Mouse (Mus musculus) liver, adult 2 months (tissue): ENCODE measurements around the gene Prrt3. TPM values are rescaled to one million over a fixed set of nuclear protein-coding genes. Genes with fewer than 3 reads are reported as not detected.

Experiments
- DNase-seq: peaks from one replicate; pipeline ENCODE4 v3.0.0-alpha.2; 2011; ENCODE audit warnings: low read depth, low spot score; ENCODE audit errors: extremely low read depth
- H3K27ac ChIP-seq: fragments of 200-500 bp; replicated peaks from 2 replicates; pipeline ENCODE4 v1.5.1; 2012; ENCODE audit warnings: low read depth, mild to moderate bottlenecking, control low read depth, inconsistent platforms, low read length; ENCODE audit not compliant: insufficient read depth
- H3K27me3 ChIP-seq: fragments of 200-500 bp; 2 replicates; pipeline ENCODE4 v1.6.1; 2012; ENCODE audit warnings: mild to moderate bottlenecking, moderate library complexity, low read length, inconsistent platforms; ENCODE audit not compliant: control insufficient read depth, insufficient read depth
- H3K36me3 ChIP-seq: fragments of 200-500 bp; 2 replicates; pipeline ENCODE4 v1.6.1; 2012; ENCODE audit warnings: low read length, inconsistent platforms; ENCODE audit not compliant: control insufficient read depth, insufficient read depth
- H3K4me1 ChIP-seq: fragments of 200-500 bp; 2 replicates; pipeline ENCODE4 v1.6.1; 2011; ENCODE audit warnings: low read length; ENCODE audit not compliant: control insufficient read depth, insufficient read depth
- H3K4me3 ChIP-seq: fragments of 200-500 bp; 2 replicates; pipeline ENCODE4 v1.5.1; 2011; ENCODE audit warnings: low read depth, mild to moderate bottlenecking, control low read depth, low read length, moderate library complexity; ENCODE audit not compliant: insufficient read depth
- H3K79me2 ChIP-seq: fragments of 200-500 bp; 2 replicates; pipeline ENCODE4 v1.6.1; 2012; ENCODE audit warnings: inconsistent platforms, mild to moderate bottlenecking, low read length, moderate library complexity; ENCODE audit not compliant: control insufficient read depth, insufficient read depth
- H3K9ac ChIP-seq: fragments of 200-500 bp; 2 replicates; pipeline ENCODE4 v1.6.1; 2012; ENCODE audit warnings: low read depth, mild to moderate bottlenecking, control low read depth, inconsistent platforms, low read length
- CTCF ChIP-seq: fragments of 200-500 bp; IDR thresholded peaks from 2 replicates; pipeline ENCODE4 v1.5.1; 2011; ENCODE audit warnings: low read depth, low read length, control low read depth
- POLR2A ChIP-seq: fragments of 200-500 bp; IDR thresholded peaks from 2 replicates; pipeline ENCODE4 v1.6.1; 2011; ENCODE audit warnings: low read length, control low read depth; ENCODE audit not compliant: insufficient read depth; ENCODE audit errors: extremely low read depth
- WGBS: fragments of 180-500 bp; shearing (Covaris S2); methylation state at CpG from one replicate; pipeline ENCODE4 v1.1.7; 2018; 5-methylcytosine and 5-hydroxymethylcytosine counted together
- polyA plus RNA-seq: library from polyadenylated mRNA; depleted of rRNA; stranded (reverse); fragments of >200 nt; gene quantifications from 2 replicates; pipeline ENCODE4 v1.2.3, GENCODE M21; 2012
- total RNA-seq: library from RNA; depleted of rRNA; stranded (reverse); fragments of >200 nt; gene quantifications from 2 replicates; pipeline ENCODE4 v1.2.3, GENCODE M21; 2014

The Prrt3 gene
- total and polyA plus RNA-seq, 2 experiments = under 0.01 TPM; not detected in 1

DNA sequence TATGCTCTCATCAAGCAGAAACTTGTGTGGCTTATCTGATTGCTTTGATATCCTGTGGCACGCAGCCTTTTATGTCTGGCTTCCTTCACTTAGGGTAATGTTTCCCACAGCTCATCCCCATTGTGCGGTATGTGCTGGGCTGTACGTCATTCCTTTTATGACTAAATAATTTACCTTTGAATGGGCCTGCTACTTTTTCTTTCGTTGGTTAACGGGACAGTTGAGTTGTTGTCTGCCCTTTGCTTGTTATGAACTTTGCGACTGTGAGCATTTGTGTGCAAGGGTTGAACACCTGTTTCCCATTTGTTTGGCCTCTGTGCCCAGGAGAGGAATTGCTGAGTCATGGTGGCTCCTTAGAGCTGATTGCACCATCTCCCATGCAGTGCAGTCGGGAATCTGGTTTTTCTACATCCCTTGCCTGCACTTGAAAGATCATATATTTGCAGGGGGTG, 14.6 kb downstream of the Prrt3 start:
- peak; percentile 96 for DNase-seq
- H3K4me3 ChIP-seq = no peak overlapping the region
- WGBS = 21% methylated on average over 7 of the region's 7 CpGs

DNA sequence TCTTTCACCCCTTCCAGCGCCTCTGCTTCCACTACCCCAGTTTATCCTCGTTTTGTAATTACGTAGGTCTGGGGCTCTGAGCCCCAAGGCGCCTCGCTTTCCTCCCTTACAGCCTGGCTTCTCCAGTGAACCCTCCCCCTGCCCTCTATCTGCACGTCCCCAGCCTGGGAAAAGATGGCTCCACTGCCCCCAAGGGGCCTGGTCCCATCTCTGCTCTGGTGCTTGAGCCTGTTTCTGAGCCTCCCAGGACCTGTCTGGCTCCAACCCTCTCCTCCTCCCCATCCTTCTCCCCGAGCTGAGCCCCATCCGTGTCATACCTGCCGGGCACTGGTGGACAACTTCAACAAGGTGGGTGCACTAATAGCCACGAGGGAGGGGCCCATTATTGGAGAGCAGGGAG, 18.0 kb downstream of the Prrt3 start:
- Histone ChIP-seq H3K27me3 (no peaks in the 10 kb centered on the region), H3K9ac (peak overlapping the region; percentile 71), H3K4me1 (peaks cover 28% of the 10 kb centered on the region), H3K27ac (peak overlapping the region; percentile 80), H3K79me2 (peaks cover 5% of the 10 kb centered on the region; the same call in 1 of the 2 replicates), H3K4me3 (peak overlapping the region; percentile 63), H3K36me3 (peaks cover 3% of the 10 kb centered on the region; the same call in 1 of the 2 replicates)
- DNase-seq = no peak
- 4% methylated on average over 10 of the region's 10 CpGs for WGBS
- no peak for TF ChIP-seq CTCF
- TF ChIP-seq POLR2A = no peak

More for the DNA sequence above, 14.6 kb downstream of the Prrt3 start:
- peaks cover 5% of the 10 kb centered on the region; the same call in 1 of the 2 replicates for H3K79me2 ChIP-seq
- peaks cover 12% of the 10 kb centered on the region; the same call in 1 of the 2 replicates for H3K36me3 ChIP-seq
- H3K4me1 ChIP-seq = peaks cover 14% of the 10 kb centered on the region
- H3K27me3 ChIP-seq = no peaks in the 10 kb centered on the region
- TF ChIP-seq CTCF (no peak), POLR2A (no peak)
- H3K27ac ChIP-seq = peak overlapping the region; percentile 78
- H3K9ac ChIP-seq = peak overlapping the region; percentile 4; the same call in 1 of the 2 replicates

DNA sequence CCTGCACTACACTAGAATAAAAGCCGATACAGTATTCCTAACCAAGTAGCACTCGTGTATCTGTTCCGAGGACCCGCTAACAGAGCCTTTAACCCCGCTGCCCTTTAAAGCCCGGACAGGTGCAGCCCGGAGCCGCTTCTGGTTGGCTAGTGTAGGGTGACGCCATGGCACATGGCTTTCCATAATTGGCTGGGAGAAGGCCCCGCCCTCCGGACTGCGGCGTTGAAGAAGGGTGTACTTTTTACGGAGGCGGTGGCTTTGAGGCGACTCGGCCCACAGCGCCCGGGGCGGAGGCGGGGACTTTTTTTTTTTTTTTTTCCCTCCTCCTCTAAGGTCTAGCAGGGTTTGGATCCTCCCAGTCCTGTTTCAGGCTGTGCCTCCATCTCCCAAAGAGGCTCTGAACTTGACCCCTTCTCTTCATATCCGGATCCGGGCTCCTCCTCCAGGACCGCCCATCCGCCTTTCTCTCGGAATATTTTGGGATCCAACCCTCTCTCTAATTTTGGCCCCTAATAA, 18.6 kb downstream of the Prrt3 start, which contains the start of gene Creld1:
Creld1 (plus strand) TSS at position 198 of the 516 bp plus-strand sequence.
- WGBS = under 1% methylated on average over 26 of the region's 26 CpGs
- Histone ChIP-seq H3K27me3 (no peaks in the 10 kb centered on the region), H3K36me3 (no peaks in the 10 kb centered on the region), H3K4me3 (peak within 1 kb of the TSS; percentile 90), H3K27ac (peak within 1 kb of the TSS; percentile 89), H3K79me2 (peaks cover 5% of the 10 kb centered on the region; the same call in 1 of the 2 replicates), H3K4me1 (peaks cover 28% of the 10 kb centered on the region), H3K9ac (peak within 1 kb of the TSS; percentile 95)
- no peak for TF ChIP-seq CTCF
- TF ChIP-seq POLR2A = no peak; the same call in 1 of the 2 replicates
- peak; percentile 96 for DNase-seq

DNA sequence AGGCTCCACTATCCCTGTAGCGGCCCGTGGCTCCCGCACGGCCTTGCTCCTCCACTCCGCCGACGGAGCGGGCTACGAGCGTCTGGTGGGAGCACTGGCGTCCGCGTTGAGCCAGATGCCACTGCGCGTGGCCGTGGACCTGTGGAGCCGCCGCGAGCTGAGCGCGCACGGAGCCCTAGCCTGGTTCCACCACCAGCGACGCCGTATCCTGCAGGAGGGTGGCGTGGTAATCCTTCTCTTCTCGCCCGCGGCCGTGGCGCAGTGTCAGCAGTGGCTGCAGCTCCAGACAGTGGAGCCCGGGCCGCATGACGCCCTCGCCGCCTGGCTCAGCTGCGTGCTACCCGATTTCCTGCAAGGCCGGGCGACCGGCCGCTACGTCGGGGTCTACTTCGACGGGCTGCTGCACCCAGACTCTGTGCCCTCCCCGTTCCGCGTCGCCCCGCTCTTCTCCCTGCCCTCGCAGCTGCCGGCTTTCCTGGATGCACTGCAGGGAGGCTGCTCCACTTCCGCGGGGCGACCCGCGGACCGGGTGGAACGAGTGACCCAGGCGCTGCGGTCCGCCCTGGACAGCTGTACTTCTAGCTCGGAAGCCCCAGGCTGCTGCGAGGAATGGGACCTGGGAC, 19.1 kb downstream of the Prrt3 start:
- TF ChIP-seq CTCF (0 out of 2 replicates have a peak, but pooled peaks have one; percentile 21), POLR2A (0 out of 2 replicates have a peak, but pooled peaks have one; percentile 77)
- peaks cover 26% of the 10 kb centered on the region for H3K4me1 ChIP-seq
- H3K4me3 ChIP-seq = peak overlapping the region; percentile 90
- H3K27ac ChIP-seq = peak overlapping the region; percentile 89
- no peaks in the 10 kb centered on the region for H3K36me3 ChIP-seq
- H3K79me2 ChIP-seq = peaks cover 5% of the 10 kb centered on the region; the same call in 1 of the 2 replicates
- peak overlapping the region; percentile 95 for H3K9ac ChIP-seq
- WGBS = 1% methylated on average over 64 of the region's 65 CpGs
- H3K27me3 ChIP-seq = no peaks in the 10 kb centered on the region
- no peak for DNase-seq

DNA sequence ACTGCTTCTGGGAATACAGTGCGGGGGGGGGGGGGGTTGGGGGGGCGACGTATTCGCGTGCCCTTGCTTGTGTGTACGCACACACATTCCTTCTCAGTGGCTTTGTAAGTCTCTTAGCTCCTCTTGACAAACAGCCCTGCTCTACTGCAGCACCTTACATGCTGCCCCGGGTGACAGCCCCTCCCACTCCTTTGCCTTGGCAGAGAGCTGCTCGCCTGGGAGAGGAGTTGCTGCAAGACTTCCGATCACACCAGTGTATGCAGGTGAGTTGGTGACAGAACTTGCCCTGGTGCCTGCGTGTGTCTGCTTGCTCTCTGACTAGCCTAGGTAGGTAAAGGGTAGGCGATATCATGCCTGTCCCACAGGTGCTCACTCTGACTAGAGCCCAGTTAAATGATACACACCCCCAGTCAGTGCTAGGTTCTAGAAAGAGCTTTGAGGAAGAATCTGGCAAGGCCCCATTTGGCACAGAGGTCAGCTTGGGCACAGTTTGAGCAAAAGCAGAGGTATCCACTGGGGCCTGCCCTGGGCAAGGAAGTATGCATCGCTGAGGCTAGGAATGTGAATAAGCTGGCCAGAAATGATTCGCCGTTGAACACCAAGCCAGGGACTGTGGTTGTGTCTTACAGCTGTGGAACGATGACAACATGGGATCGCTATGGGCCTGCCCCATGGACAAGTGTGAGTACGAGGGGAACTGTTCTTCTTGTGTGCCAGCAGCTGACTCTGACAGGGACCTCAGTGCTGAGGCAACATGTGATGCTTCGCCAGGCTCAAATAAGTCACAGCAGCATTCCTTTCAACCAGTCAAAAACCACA, 21.0 kb downstream of the Prrt3 start:
- Histone ChIP-seq H3K79me2 (peaks cover 5% of the 10 kb centered on the region; the same call in 1 of the 2 replicates), H3K27me3 (no peaks in the 10 kb centered on the region), H3K4me1 (peaks cover 18% of the 10 kb centered on the region), H3K27ac (peak overlapping the region; percentile 89), H3K4me3 (no peak overlapping the region), H3K36me3 (no peaks in the 10 kb centered on the region), H3K9ac (no peak overlapping the region)
- TF ChIP-seq POLR2A = no peak
- TF ChIP-seq CTCF = no peak
- 35% methylated on average over 18 of the region's 18 CpGs for WGBS
- peak; percentile 83 for DNase-seq
